Mouse (Mus musculus) ES-E14 (cell line): ENCODE results near the gene Wdr34.

Experiments used
- CHD2 ChIP-seq: IDR thresholded peaks from 2 replicates; pipeline ENCODE4 v1.6.1; 2014; ENCODE audit warnings: mild to moderate bottlenecking, low read depth, low read length, inconsistent platforms
- ZC3H11A ChIP-seq: IDR thresholded peaks from 2 replicates; pipeline ENCODE4 v1.6.1; 2012; ENCODE audit warnings: low read depth, mild to moderate bottlenecking, inconsistent platforms, low read length, borderline replicate concordance

GRCm38 (mm10) chr2:30044550-30044949 is 4.1 kb downstream of the Wdr34 start:
- TF ChIP-seq CHD2, result no peak
- TF ChIP-seq ZC3H11A, result no peak
